7 mouse cellular contexts compared by ENCODE assay signal in genomic region chr1:74949666-74950050, GRCm38 (mm10). TPM values are rescaled to one million over a fixed set of nuclear protein-coding genes. Genes with fewer than 3 reads are reported as not detected.
DNase-seq lines count a peak whose midpoint lies in the region; ATAC-seq and TF ChIP-seq lines count a peak whose summit lies in the region.

No protein-coding gene starts in this region.

- H3K9me3 ChIP-seq in hindbrain, postnatal 0 days (ENCODE audit: low read length), result no peaks in the 10 kb centered on the region
- no peaks in the 10 kb centered on the region for H3K9me3 ChIP-seq in liver, embryonic 13.5 days (replicated peaks)
- no peaks in the 10 kb centered on the region for H3K9me3 ChIP-seq in stomach, embryonic 16.5 days (replicated peaks; ENCODE audit: control insufficient read depth, low read length)
- no peaks in the 10 kb centered on the region for H3K9me3 ChIP-seq in forebrain, embryonic 13.5 days (replicated peaks)

- ATAC-seq in hindbrain, postnatal 0 days, result no peak; the same call in 1 of the 2 replicates
- peak; percentile 39; the same call in 1 of the 2 replicates for ATAC-seq in liver, embryonic 13.5 days (ENCODE audit: low read depth)
- peak; percentile 2; the same call in 1 of the 2 replicates for ATAC-seq in stomach, embryonic 16.5 days (ENCODE audit: insufficient read depth, low FRiP score)
- no peak for ATAC-seq in forebrain, embryonic 13.5 days
- no peak for ATAC-seq in monocyte, adult 5-6 weeks (replicated peaks; ENCODE audit: insufficient number of reproducible peaks, low FRiP score, low TSS enrichment, poor library complexity, severe bottlenecking)

- H3K36me3 ChIP-seq in hindbrain, postnatal 0 days (ENCODE audit: insufficient read depth, low read length), result no peaks in the 10 kb centered on the region
- no peaks in the 10 kb centered on the region for H3K36me3 ChIP-seq in liver, embryonic 13.5 days
- H3K36me3 ChIP-seq in stomach, embryonic 16.5 days (ENCODE audit: control insufficient read depth, insufficient read depth, low read length), result no peaks in the 10 kb centered on the region
- H3K36me3 ChIP-seq in forebrain, embryonic 13.5 days (ENCODE audit: poor library complexity, severe bottlenecking), result no peaks in the 10 kb centered on the region

- H3K4me2 ChIP-seq in hindbrain, postnatal 0 days (ENCODE audit: low read depth, low read length), result no peak overlapping the region
- H3K4me2 ChIP-seq in liver, embryonic 13.5 days, result peak overlapping the region; percentile 50
- 0 out of 2 replicates have a peak overlapping the region, but pooled peaks have one; percentile 4 for H3K4me2 ChIP-seq in stomach, embryonic 16.5 days (ENCODE audit: low read depth, low read length)
- H3K4me2 ChIP-seq in forebrain, embryonic 13.5 days, result no peak overlapping the region

- H3K27me3 ChIP-seq in hindbrain, postnatal 0 days (ENCODE audit: insufficient read depth, low read length), result peaks cover 73% of the 10 kb centered on the region
- H3K27me3 ChIP-seq in liver, embryonic 13.5 days, result peaks cover 86% of the 10 kb centered on the region
- peaks cover 75% of the 10 kb centered on the region for H3K27me3 ChIP-seq in stomach, embryonic 16.5 days (ENCODE audit: control insufficient read depth, insufficient read depth, low read length)
- peaks cover 99% of the 10 kb centered on the region for H3K27me3 ChIP-seq in forebrain, embryonic 13.5 days

- 0 out of 2 replicates have a peak overlapping the region, but pooled peaks have one; percentile 1 for H3K4me3 ChIP-seq in hindbrain, postnatal 0 days (ENCODE audit: low read length)
- H3K4me3 ChIP-seq in liver, embryonic 13.5 days (replicated peaks), result peak overlapping the region; percentile 51
- H3K4me3 ChIP-seq in stomach, embryonic 16.5 days (replicated peaks; ENCODE audit: low read length), result peak overlapping the region; percentile 46
- no peak overlapping the region for H3K4me3 ChIP-seq in forebrain, embryonic 13.5 days

- TF ChIP-seq CTCF in hindbrain, postnatal 0 days (IDR thresholded peaks at IDR 0.05; ENCODE audit: low read depth), result no peak

- H3K4me1 ChIP-seq in hindbrain, postnatal 0 days (ENCODE audit: insufficient read depth, low read length), result peaks cover 12% of the 10 kb centered on the region
- H3K4me1 ChIP-seq in liver, embryonic 13.5 days (replicated peaks), result peaks cover 14% of the 10 kb centered on the region; the same call in 1 of the 2 replicates
- peaks cover 12% of the 10 kb centered on the region for H3K4me1 ChIP-seq in stomach, embryonic 16.5 days (ENCODE audit: control insufficient read depth, insufficient read depth, low read length)
- H3K4me1 ChIP-seq in forebrain, embryonic 13.5 days, result peaks cover 38% of the 10 kb centered on the region

- WGBS in hindbrain, postnatal 0 days, result 3% methylated on average over 24 of the region's 24 CpGs
- WGBS in liver, embryonic 13.5 days (ENCODE audit: insufficient replicate concordance), result 2% methylated on average over 24 of the region's 24 CpGs
- 3% methylated on average over 24 of the region's 24 CpGs for WGBS in stomach, embryonic 16.5 days
- WGBS in forebrain, embryonic 13.5 days, result 3% methylated on average over 24 of the region's 24 CpGs

- peak; percentile 67 for DNase-seq in adrenal gland, adult 2 months
- DNase-seq in adrenal gland, postnatal 36 days, result peak; percentile 62 to 64
- no peak for DNase-seq in hindbrain, postnatal 0 days (ENCODE audit: low spot score)
- DNase-seq in liver, embryonic 13.5 days, result no peak

- H3K9ac ChIP-seq in hindbrain, postnatal 0 days (replicated peaks; ENCODE audit: low read length), result no peak overlapping the region
- peak overlapping the region; percentile 65; the same call in 1 of the 2 replicates for H3K9ac ChIP-seq in liver, embryonic 13.5 days
- H3K9ac ChIP-seq in stomach, embryonic 16.5 days (ENCODE audit: low read length), result peak overlapping the region; percentile 70
- no peak overlapping the region for H3K9ac ChIP-seq in forebrain, embryonic 13.5 days

- no peak overlapping the region for H3K27ac ChIP-seq in hindbrain, postnatal 0 days
- H3K27ac ChIP-seq in liver, embryonic 13.5 days, result peak overlapping the region; percentile 18; the same call in 1 of the 2 replicates
- H3K27ac ChIP-seq in stomach, embryonic 16.5 days (ENCODE audit: low read length), result peak overlapping the region; percentile 84
- H3K27ac ChIP-seq in forebrain, embryonic 13.5 days, result no peak overlapping the region

RNA-seq across cellular contexts. Expression of gene Ihh, which starts 1.8 kb away (rescaled TPM):
- total RNA-seq in adrenal gland, adult 2 months (2021), result under 1 TPM in 1 of 2 experiments, not detected in 1; 0.31 TPM
- polyA plus RNA-seq in adrenal gland, adult 2 months (2012; rRNA removed), result 0.03 and 0.32 TPM in 2 replicates
- not detected for total RNA-seq in adrenal gland, postnatal 36 days (2021)
- 0.18 and 0.31 TPM in 2 replicates for total RNA-seq in hindbrain, postnatal 0 days (2014; rRNA removed)
- 0.11 and 0.25 TPM in 2 replicates for polyA plus RNA-seq in hindbrain, postnatal 0 days (2015; fragmentation: Nextera tagmentation; extraction: Ambion mirVana)
- polyA plus RNA-seq in liver, embryonic 13.5 days (2015; fragmentation: Nextera tagmentation; extraction: Ambion mirVana), result 1.3 and 1.6 TPM in 2 replicates
- polyA plus RNA-seq in stomach, embryonic 16.5 days (2015; fragmentation: Nextera tagmentation; extraction: Ambion mirVana), result 19.0 and 22.0 TPM in 2 replicates
- polyA plus RNA-seq in forebrain, embryonic 13.5 days (2015; fragmentation: Nextera tagmentation; extraction: Ambion mirVana), result 0.20 and 0.21 TPM in 2 replicates
- not detected in 3 replicates for total RNA-seq in monocyte, adult 5-6 weeks (2017)

RNA-seq across cellular contexts. Expression of gene Cfap65, which starts 14.3 kb away (rescaled TPM):
- under 1 TPM in 1 of 2 experiments, not detected in 1; 0.07 TPM for total RNA-seq in adrenal gland, adult 2 months (2021)
- polyA plus RNA-seq in adrenal gland, adult 2 months (2012; rRNA removed), result 0.02 and 0.04 TPM in 2 replicates
- total RNA-seq in adrenal gland, postnatal 36 days (2021), result not detected
- total RNA-seq in hindbrain, postnatal 0 days (2014; rRNA removed), result 2.7 and 4.7 TPM in 2 replicates
- polyA plus RNA-seq in hindbrain, postnatal 0 days (2015; fragmentation: Nextera tagmentation; extraction: Ambion mirVana), result 1.1 and 1.3 TPM in 2 replicates
- not detected in 2 replicates for polyA plus RNA-seq in liver, embryonic 13.5 days (2015; fragmentation: Nextera tagmentation; extraction: Ambion mirVana)
- polyA plus RNA-seq in stomach, embryonic 16.5 days (2015; fragmentation: Nextera tagmentation; extraction: Ambion mirVana), result 0.05 and 0.07 TPM in 2 replicates
- polyA plus RNA-seq in forebrain, embryonic 13.5 days (2015; fragmentation: Nextera tagmentation; extraction: Ambion mirVana), result 0.56 and 0.57 TPM in 2 replicates
- total RNA-seq in monocyte, adult 5-6 weeks (2017), result not detected in 3 replicates

RNA-seq across cellular contexts. Expression of gene Cryba2, which starts 56.7 kb away (rescaled TPM):
- 1 to 10 TPM in 1 of 2 experiments, under 1 TPM in 1; 0.52 to 1.8 TPM for total RNA-seq in adrenal gland, adult 2 months (2021)
- polyA plus RNA-seq in adrenal gland, adult 2 months (2012; rRNA removed), result 0.55 and 0.85 TPM in 2 replicates
- under 1 TPM in 1 of 2 experiments, not detected in 1; 0.56 TPM for total RNA-seq in adrenal gland, postnatal 36 days (2021)
- 2.0 TPM in 1 of 2 replicates, not detected in the other for total RNA-seq in hindbrain, postnatal 0 days (2014; rRNA removed)
- 1.6 and 1.7 TPM in 2 replicates for polyA plus RNA-seq in hindbrain, postnatal 0 days (2015; fragmentation: Nextera tagmentation; extraction: Ambion mirVana)
- polyA plus RNA-seq in liver, embryonic 13.5 days (2015; fragmentation: Nextera tagmentation; extraction: Ambion mirVana), result not detected in 2 replicates
- 1.4 and 1.9 TPM in 2 replicates for polyA plus RNA-seq in stomach, embryonic 16.5 days (2015; fragmentation: Nextera tagmentation; extraction: Ambion mirVana)
- polyA plus RNA-seq in forebrain, embryonic 13.5 days (2015; fragmentation: Nextera tagmentation; extraction: Ambion mirVana), result not detected in 2 replicates
- not detected in 3 replicates for total RNA-seq in monocyte, adult 5-6 weeks (2017)

Comparison
In these comparisons a context has a peak if more than half of its experiments do, and no peak if none do; other contexts are left out.
1. DNase-seq: peak in adrenal gland, adult 2 months (single experiment) and adrenal gland, postnatal 36 days (2 of 2); none in hindbrain, postnatal 0 days (single experiment) and liver, embryonic 13.5 days (single experiment).
2. ATAC-seq: peak in liver, embryonic 13.5 days (single experiment) and stomach, embryonic 16.5 days (single experiment); none in hindbrain, postnatal 0 days (single experiment), forebrain, embryonic 13.5 days (single experiment) and monocyte, adult 5-6 weeks (single experiment).
3. H3K27ac ChIP-seq: peak in liver, embryonic 13.5 days (single experiment) and stomach, embryonic 16.5 days (single experiment); none in hindbrain, postnatal 0 days (single experiment) and forebrain, embryonic 13.5 days (single experiment).
4. H3K4me2 ChIP-seq: peak in liver, embryonic 13.5 days (single experiment) and stomach, embryonic 16.5 days (single experiment); none in hindbrain, postnatal 0 days (single experiment) and forebrain, embryonic 13.5 days (single experiment).
5. H3K9ac ChIP-seq: peak in liver, embryonic 13.5 days (single experiment) and stomach, embryonic 16.5 days (single experiment); none in hindbrain, postnatal 0 days (single experiment) and forebrain, embryonic 13.5 days (single experiment).